Mouse (Mus musculus): ENCODE results near the gene Olfr71. TPM values are rescaled to one million over a fixed set of nuclear protein-coding genes. Genes with fewer than 3 reads are reported as not detected.

Gene Olfr71
- polyA plus RNA-seq (2014; fragmentation: Illumina TruSeq; extraction: RNeasy Lipid Tissue Mini Kit (QIAGEN cat#74804); ENCODE audit: low read depth, low replicate concordance), result not detected

DNA sequence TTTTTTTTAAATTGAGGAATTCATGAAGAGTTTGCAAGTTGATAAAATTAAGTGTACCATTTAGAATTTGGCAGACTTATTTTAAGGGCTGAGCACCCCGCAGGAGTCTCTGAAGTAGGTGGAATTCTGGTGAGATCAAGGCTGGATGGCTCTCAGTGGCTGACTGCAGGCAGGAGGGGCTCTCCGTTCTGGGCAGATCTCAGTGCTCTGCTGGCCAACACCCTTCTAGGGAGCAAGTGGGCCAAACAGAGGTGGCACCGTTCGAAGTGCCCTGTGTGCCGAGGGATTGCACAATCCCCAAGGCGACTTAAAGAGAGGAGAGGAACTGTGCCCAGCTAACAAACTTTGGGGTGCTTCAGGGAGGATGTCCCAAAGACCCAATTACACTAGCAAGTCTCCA, at the start of gene Olfr71:
Olfr71 (minus strand) TSS at position 387 of the 400 bp plus-strand sequence.

GRCm38 (mm10) chr4:43729794-43730550, 19.9 kb upstream of the Olfr71 start, which contains the start of gene Spaar:
TSS of gene Spaar (plus strand) at chr4:43730034.

DNA sequence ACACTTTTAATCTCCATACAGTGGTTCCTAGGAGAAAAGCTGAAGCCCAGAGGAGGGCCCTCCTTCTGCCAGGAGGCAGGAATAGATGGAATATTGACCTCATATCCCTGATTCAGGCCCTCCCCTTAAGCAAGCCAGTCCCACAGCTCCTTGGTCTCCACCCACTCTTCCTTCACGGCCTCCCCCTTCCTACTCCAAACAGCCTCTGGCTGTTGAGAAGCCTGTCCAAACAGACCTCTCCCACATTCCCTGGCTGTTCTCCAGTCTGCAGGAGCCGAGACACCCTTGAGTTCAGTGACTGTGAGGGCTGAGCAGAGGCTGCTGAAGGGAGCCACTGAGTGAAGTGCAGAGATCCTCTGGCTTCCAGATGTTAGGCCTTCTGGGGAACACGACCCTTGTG, 16.9 kb upstream of the Olfr71 start, which contains the start of gene Hrct1:
Hrct1 (plus strand) TSS at position 194 of the 400 bp plus-strand sequence.

GRCm38 (mm10) chr4:43700707-43701106, 9.3 kb downstream of the Olfr71 start, which contains the start of gene Olfr70:
TSS of gene Olfr70 (minus strand) at chr4:43700807.

DNA sequence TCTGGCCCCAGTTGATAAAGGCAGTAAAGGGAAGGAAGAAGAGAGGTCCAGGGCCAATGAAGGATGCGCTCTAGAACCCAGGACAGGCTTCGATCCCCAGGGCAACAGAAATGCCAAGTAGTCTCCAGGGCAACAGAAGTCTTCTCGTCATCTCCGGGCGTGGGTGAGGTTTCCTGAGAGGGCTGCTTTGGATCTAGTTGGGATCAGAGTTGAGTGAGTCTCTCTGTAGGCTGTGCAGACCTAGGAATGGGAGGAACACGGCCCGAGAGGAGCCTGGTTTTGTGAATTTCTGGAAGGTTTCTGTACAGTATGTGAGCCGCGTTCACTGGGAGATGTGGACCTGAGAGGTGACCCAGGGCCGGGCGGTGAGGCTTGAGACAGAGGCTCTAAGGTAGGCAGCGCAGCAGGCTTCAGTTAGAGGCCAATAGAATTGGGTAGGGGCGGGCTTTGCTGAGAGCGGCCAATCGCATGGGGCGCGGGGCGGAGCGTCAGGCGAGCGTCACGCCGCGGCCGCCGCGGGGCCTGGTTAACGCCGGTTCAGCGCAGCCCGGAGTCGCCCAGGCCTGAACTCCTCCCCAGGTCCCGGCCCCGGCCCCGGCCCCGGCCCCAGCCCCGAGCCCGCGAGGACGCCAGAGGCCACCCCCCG, 41.1 kb downstream of the Olfr71 start, which contains the start of the genes Tmem8b and Fam221b:
Tmem8b (plus strand) TSS at position 190 of the 646 bp plus-strand sequence.
Fam221b (minus strand) TSS at position 364 of the 646 bp plus-strand sequence.

GRCm38 (mm10) chr4:43656339-43657109, 53.5 kb downstream of the Olfr71 start, which contains the start of gene Hint2:
TSS of gene Hint2 (minus strand) at chr4:43656466.

Other genes starting within 250 kb of the Olfr71 start
- not detected for gene Sit1, start 226.5 kb downstream of the Olfr71 start, polyA plus RNA-seq (2014; fragmentation: Illumina TruSeq; extraction: RNeasy Lipid Tissue Mini Kit (QIAGEN cat#74804); ENCODE audit: low read depth, low replicate concordance)
- 48.0 TPM for gene Ccdc107, start 217.4 kb downstream of the Olfr71 start, polyA plus RNA-seq (2014; fragmentation: Illumina TruSeq; extraction: RNeasy Lipid Tissue Mini Kit (QIAGEN cat#74804); ENCODE audit: low read depth, low replicate concordance)
- gene Arhgef39, start 210.6 kb downstream of the Olfr71 start, polyA plus RNA-seq (2014; fragmentation: Illumina TruSeq; extraction: RNeasy Lipid Tissue Mini Kit (QIAGEN cat#74804); ENCODE audit: low read depth, low replicate concordance), result 1.3 TPM
- gene Car9, start 203.3 kb downstream of the Olfr71 start, polyA plus RNA-seq (2014; fragmentation: Illumina TruSeq; extraction: RNeasy Lipid Tissue Mini Kit (QIAGEN cat#74804); ENCODE audit: low read depth, low replicate concordance), result 0.92 TPM
- gene Tpm2, start 186.5 kb downstream of the Olfr71 start, polyA plus RNA-seq (2014; fragmentation: Illumina TruSeq; extraction: RNeasy Lipid Tissue Mini Kit (QIAGEN cat#74804); ENCODE audit: low read depth, low replicate concordance), result 82.5 TPM
- 32.4 TPM for gene Creb3, start 147.9 kb downstream of the Olfr71 start, polyA plus RNA-seq (2014; fragmentation: Illumina TruSeq; extraction: RNeasy Lipid Tissue Mini Kit (QIAGEN cat#74804); ENCODE audit: low read depth, low replicate concordance)
- gene Tln1, start 147.6 kb downstream of the Olfr71 start, polyA plus RNA-seq (2014; fragmentation: Illumina TruSeq; extraction: RNeasy Lipid Tissue Mini Kit (QIAGEN cat#74804); ENCODE audit: low read depth, low replicate concordance), result 51.7 TPM
- 28.1 TPM for gene Rgp1, start 131.5 kb downstream of the Olfr71 start, polyA plus RNA-seq (2014; fragmentation: Illumina TruSeq; extraction: RNeasy Lipid Tissue Mini Kit (QIAGEN cat#74804); ENCODE audit: low read depth, low replicate concordance)
- gene Gba2, start 131.4 kb downstream of the Olfr71 start, polyA plus RNA-seq (2014; fragmentation: Illumina TruSeq; extraction: RNeasy Lipid Tissue Mini Kit (QIAGEN cat#74804); ENCODE audit: low read depth, low replicate concordance), result 17.7 TPM
- not detected for gene Msmp, start 125.8 kb downstream of the Olfr71 start, polyA plus RNA-seq (2014; fragmentation: Illumina TruSeq; extraction: RNeasy Lipid Tissue Mini Kit (QIAGEN cat#74804); ENCODE audit: low read depth, low replicate concordance)
- gene Npr2, start 78.3 kb downstream of the Olfr71 start, polyA plus RNA-seq (2014; fragmentation: Illumina TruSeq; extraction: RNeasy Lipid Tissue Mini Kit (QIAGEN cat#74804); ENCODE audit: low read depth, low replicate concordance), result 50.9 TPM
- gene Spag8, start 56.7 kb downstream of the Olfr71 start, polyA plus RNA-seq (2014; fragmentation: Illumina TruSeq; extraction: RNeasy Lipid Tissue Mini Kit (QIAGEN cat#74804); ENCODE audit: low read depth, low replicate concordance), result not detected
- 196 TPM for gene Hint2, start 53.8 kb downstream of the Olfr71 start, polyA plus RNA-seq (2014; fragmentation: Illumina TruSeq; extraction: RNeasy Lipid Tissue Mini Kit (QIAGEN cat#74804); ENCODE audit: low read depth, low replicate concordance)
- gene Tmem8b, start 41.3 kb downstream of the Olfr71 start, polyA plus RNA-seq (2014; fragmentation: Illumina TruSeq; extraction: RNeasy Lipid Tissue Mini Kit (QIAGEN cat#74804); ENCODE audit: low read depth, low replicate concordance), result 18.3 TPM
- gene Fam221b, start 41.1 kb downstream of the Olfr71 start, polyA plus RNA-seq (2014; fragmentation: Illumina TruSeq; extraction: RNeasy Lipid Tissue Mini Kit (QIAGEN cat#74804); ENCODE audit: low read depth, low replicate concordance), result 0.42 TPM
- not detected for gene Olfr70, start 9.4 kb downstream of the Olfr71 start, polyA plus RNA-seq (2014; fragmentation: Illumina TruSeq; extraction: RNeasy Lipid Tissue Mini Kit (QIAGEN cat#74804); ENCODE audit: low read depth, low replicate concordance)
- 6.5 TPM for gene Hrct1, start 16.9 kb upstream of the Olfr71 start, polyA plus RNA-seq (2014; fragmentation: Illumina TruSeq; extraction: RNeasy Lipid Tissue Mini Kit (QIAGEN cat#74804); ENCODE audit: low read depth, low replicate concordance)
- gene Spaar, start 19.8 kb upstream of the Olfr71 start, polyA plus RNA-seq (2014; fragmentation: Illumina TruSeq; extraction: RNeasy Lipid Tissue Mini Kit (QIAGEN cat#74804); ENCODE audit: low read depth, low replicate concordance), result 5.6 TPM
- gene Olfr159, start 60.8 kb upstream of the Olfr71 start, polyA plus RNA-seq (2014; fragmentation: Illumina TruSeq; extraction: RNeasy Lipid Tissue Mini Kit (QIAGEN cat#74804); ENCODE audit: low read depth, low replicate concordance), result not detected
- gene Olfr156, start 113.6 kb upstream of the Olfr71 start, polyA plus RNA-seq (2014; fragmentation: Illumina TruSeq; extraction: RNeasy Lipid Tissue Mini Kit (QIAGEN cat#74804); ENCODE audit: low read depth, low replicate concordance), result not detected
- not detected for gene Olfr157, start 129.9 kb upstream of the Olfr71 start, polyA plus RNA-seq (2014; fragmentation: Illumina TruSeq; extraction: RNeasy Lipid Tissue Mini Kit (QIAGEN cat#74804); ENCODE audit: low read depth, low replicate concordance)
- gene Olfr155, start 141.3 kb upstream of the Olfr71 start, polyA plus RNA-seq (2014; fragmentation: Illumina TruSeq; extraction: RNeasy Lipid Tissue Mini Kit (QIAGEN cat#74804); ENCODE audit: low read depth, low replicate concordance), result not detected
- 5.3 TPM for gene Reck, start 165.3 kb upstream of the Olfr71 start, polyA plus RNA-seq (2014; fragmentation: Illumina TruSeq; extraction: RNeasy Lipid Tissue Mini Kit (QIAGEN cat#74804); ENCODE audit: low read depth, low replicate concordance)
- 7.7 TPM for gene Glipr2, start 247.1 kb upstream of the Olfr71 start, polyA plus RNA-seq (2014; fragmentation: Illumina TruSeq; extraction: RNeasy Lipid Tissue Mini Kit (QIAGEN cat#74804); ENCODE audit: low read depth, low replicate concordance)

Measured in heart, adult 10 weeks (tissue).